Mouse (Mus musculus): ENCODE results near the gene Klk6. TPM values are rescaled to one million over a fixed set of nuclear protein-coding genes. Genes with fewer than 3 reads are reported as not detected.

Klk6 gene
- total and polyA plus RNA-seq, 3 experiments, result 0.05 TPM; not detected in 2

GRCm38 (mm10) chr7:43785286-43785685 is 39.0 kb upstream of the Klk6 start:
- Histone ChIP-seq H3K4me3 (ENCODE audit: low read depth, low read length) (no peak overlapping the region), H3K9me3 (replicated peaks) (peaks cover 10% of the 10 kb centered on the region), H3K27me3 (ENCODE audit: insufficient read depth, low read length) (no peaks in the 10 kb centered on the region; the same call in 1 of the 2 replicates), H3K36me3 (replicated peaks) (no peaks in the 10 kb centered on the region), H3K4me1 (ENCODE audit: insufficient read depth, low read depth, low read length) (0 out of 2 replicates have a peak, but pooled peaks cover 2% of the 10 kb centered on the region)
- no peak for ATAC-seq (ENCODE audit: extremely low read depth, insufficient number of reproducible peaks, low FRiP score, poor library complexity, severe bottlenecking)
- TF ChIP-seq TAL1 (conservative IDR thresholded peaks at IDR 0.05; ENCODE audit: low read depth, low read length) (no peak), GATA1 (IDR thresholded peaks at IDR 0.05; ENCODE audit: borderline replicate concordance, low read length) (no peak), GATA2 (IDR thresholded peaks at IDR 0.05; ENCODE audit: borderline replicate concordance, low read depth, low read length) (no peak), POLR2AphosphoS5 (IDR thresholded peaks at IDR 0.05; ENCODE audit: insufficient replicate concordance, low read depth, low read length) (no peak), CTCF (IDR thresholded peaks at IDR 0.05; ENCODE audit: low read depth, low read length) (no peak)
- DNase-seq (ENCODE audit: low spot score), result no peak

- H3K9me3 ChIP-seq (replicated peaks), result peaks cover 3% of the 10 kb centered on the region
- no peak for ATAC-seq (ENCODE audit: extremely low read depth, insufficient number of reproducible peaks, low FRiP score, poor library complexity, severe bottlenecking)
- H3K36me3 ChIP-seq (replicated peaks), result no peaks in the 10 kb centered on the region
- no peak for DNase-seq (ENCODE audit: low spot score)
- TF ChIP-seq GATA1 (IDR thresholded peaks at IDR 0.05; ENCODE audit: borderline replicate concordance, low read length) (no peak), CTCF (IDR thresholded peaks at IDR 0.05; ENCODE audit: low read depth, low read length) (no peak), GATA2 (IDR thresholded peaks at IDR 0.05; ENCODE audit: borderline replicate concordance, low read depth, low read length) (no peak), POLR2AphosphoS5 (IDR thresholded peaks at IDR 0.05; ENCODE audit: insufficient replicate concordance, low read depth, low read length) (no peak), TAL1 (conservative IDR thresholded peaks at IDR 0.05; ENCODE audit: low read depth, low read length) (no peak)
- no peaks in the 10 kb centered on the region for H3K4me1 ChIP-seq (ENCODE audit: insufficient read depth, low read depth, low read length)
- H3K27me3 ChIP-seq (ENCODE audit: insufficient read depth, low read length), result no peaks in the 10 kb centered on the region
- H3K4me3 ChIP-seq (ENCODE audit: low read depth, low read length), result no peak overlapping the region
These were observed 36.2 kb upstream of the Klk6 start for GRCm38 (mm10) chr7:43788096-43788495.

- TF ChIP-seq POLR2AphosphoS5 (IDR thresholded peaks at IDR 0.05; ENCODE audit: insufficient replicate concordance, low read depth, low read length) (no peak), GATA2 (IDR thresholded peaks at IDR 0.05; ENCODE audit: borderline replicate concordance, low read depth, low read length) (no peak), CTCF (IDR thresholded peaks at IDR 0.05; ENCODE audit: low read depth, low read length) (no peak), GATA1 (IDR thresholded peaks at IDR 0.05; ENCODE audit: borderline replicate concordance, low read length) (no peak), TAL1 (conservative IDR thresholded peaks at IDR 0.05; ENCODE audit: low read depth, low read length) (no peak)
These were observed 35.0 kb upstream of the Klk6 start for GRCm38 (mm10) chr7:43789295-43789694.

GRCm38 (mm10) chr7:43791591-43791990 is 32.7 kb upstream of the Klk6 start, which contains the start of gene Klk9:
Gene Klk9, plus strand, starts transcription at chr7:43791891.
- TF ChIP-seq CTCF (IDR thresholded peaks at IDR 0.05; ENCODE audit: low read depth, low read length), result no peak
- no peak for TF ChIP-seq GATA2 (IDR thresholded peaks at IDR 0.05; ENCODE audit: borderline replicate concordance, low read depth, low read length)
- no peak for TF ChIP-seq TAL1 (conservative IDR thresholded peaks at IDR 0.05; ENCODE audit: low read depth, low read length)
- TF ChIP-seq POLR2AphosphoS5 (IDR thresholded peaks at IDR 0.05; ENCODE audit: insufficient replicate concordance, low read depth, low read length), result no peak
- no peak for TF ChIP-seq GATA1 (IDR thresholded peaks at IDR 0.05; ENCODE audit: borderline replicate concordance, low read length)
- no peaks in the 10 kb centered on the region for H3K9me3 ChIP-seq (replicated peaks)
- no peaks in the 10 kb centered on the region for H3K4me1 ChIP-seq (ENCODE audit: insufficient read depth, low read depth, low read length)
- ATAC-seq (ENCODE audit: extremely low read depth, insufficient number of reproducible peaks, low FRiP score, poor library complexity, severe bottlenecking) (no peak), DNase-seq (ENCODE audit: low spot score) (no peak)
- no peak within 1 kb of the TSS for H3K4me3 ChIP-seq (ENCODE audit: low read depth, low read length)
- H3K36me3 ChIP-seq (replicated peaks), result no peaks in the 10 kb centered on the region
- no peaks in the 10 kb centered on the region for H3K27me3 ChIP-seq (ENCODE audit: insufficient read depth, low read length)

More at GRCm38 (mm10) chr7:43789295-43789694, 35.0 kb upstream of the Klk6 start:
- Histone ChIP-seq H3K9me3 (replicated peaks) (no peaks in the 10 kb centered on the region), H3K4me3 (ENCODE audit: low read depth, low read length) (no peak overlapping the region), H3K4me1 (ENCODE audit: insufficient read depth, low read depth, low read length) (no peaks in the 10 kb centered on the region), H3K36me3 (replicated peaks) (no peaks in the 10 kb centered on the region), H3K27me3 (ENCODE audit: insufficient read depth, low read length) (no peaks in the 10 kb centered on the region)
- ATAC-seq (ENCODE audit: extremely low read depth, insufficient number of reproducible peaks, low FRiP score, poor library complexity, severe bottlenecking) (no peak), DNase-seq (ENCODE audit: low spot score) (no peak)

- no peak overlapping the region for H3K4me3 ChIP-seq (ENCODE audit: low read depth, low read length)
- H3K36me3 ChIP-seq (replicated peaks), result no peaks in the 10 kb centered on the region
- TF ChIP-seq CTCF (IDR thresholded peaks at IDR 0.05; ENCODE audit: low read depth, low read length) (no peak), GATA2 (IDR thresholded peaks at IDR 0.05; ENCODE audit: borderline replicate concordance, low read depth, low read length) (no peak), TAL1 (conservative IDR thresholded peaks at IDR 0.05; ENCODE audit: low read depth, low read length) (no peak), POLR2AphosphoS5 (IDR thresholded peaks at IDR 0.05; ENCODE audit: insufficient replicate concordance, low read depth, low read length) (no peak), GATA1 (IDR thresholded peaks at IDR 0.05; ENCODE audit: borderline replicate concordance, low read length) (no peak)
- H3K4me1 ChIP-seq (ENCODE audit: insufficient read depth, low read depth, low read length), result no peaks in the 10 kb centered on the region
- no peaks in the 10 kb centered on the region for H3K9me3 ChIP-seq (replicated peaks)
- H3K27me3 ChIP-seq (ENCODE audit: insufficient read depth, low read length), result no peaks in the 10 kb centered on the region
- no peak for DNase-seq (ENCODE audit: low spot score)
- no peak for ATAC-seq (ENCODE audit: extremely low read depth, insufficient number of reproducible peaks, low FRiP score, poor library complexity, severe bottlenecking)
These were observed 27.9 kb upstream of the Klk6 start for GRCm38 (mm10) chr7:43796355-43796754.

- H3K4me3 ChIP-seq (ENCODE audit: low read depth, low read length), result no peak within 1 kb of the TSS
- H3K36me3 ChIP-seq (replicated peaks), result no peaks in the 10 kb centered on the region
- H3K9me3 ChIP-seq (replicated peaks), result no peaks in the 10 kb centered on the region
- no peak for ATAC-seq (ENCODE audit: extremely low read depth, insufficient number of reproducible peaks, low FRiP score, poor library complexity, severe bottlenecking)
- no peak for DNase-seq (ENCODE audit: low spot score)
- H3K4me1 ChIP-seq (ENCODE audit: insufficient read depth, low read depth, low read length), result no peaks in the 10 kb centered on the region
- no peaks in the 10 kb centered on the region for H3K27me3 ChIP-seq (ENCODE audit: insufficient read depth, low read length)
- TF ChIP-seq TAL1 (conservative IDR thresholded peaks at IDR 0.05; ENCODE audit: low read depth, low read length), result no peak
- no peak for TF ChIP-seq CTCF (IDR thresholded peaks at IDR 0.05; ENCODE audit: low read depth, low read length)
- TF ChIP-seq GATA1 (IDR thresholded peaks at IDR 0.05; ENCODE audit: borderline replicate concordance, low read length), result no peak
- TF ChIP-seq POLR2AphosphoS5 (IDR thresholded peaks at IDR 0.05; ENCODE audit: insufficient replicate concordance, low read depth, low read length), result no peak
- no peak for TF ChIP-seq GATA2 (IDR thresholded peaks at IDR 0.05; ENCODE audit: borderline replicate concordance, low read depth, low read length)
These were observed 26.9 kb upstream of the Klk6 start, which contains the start of gene Klk8 for GRCm38 (mm10) chr7:43797333-43797769. Gene Klk8, plus strand, starts transcription at chr7:43797577.

All from G1E (cell line).